In the genomic region with DNA sequence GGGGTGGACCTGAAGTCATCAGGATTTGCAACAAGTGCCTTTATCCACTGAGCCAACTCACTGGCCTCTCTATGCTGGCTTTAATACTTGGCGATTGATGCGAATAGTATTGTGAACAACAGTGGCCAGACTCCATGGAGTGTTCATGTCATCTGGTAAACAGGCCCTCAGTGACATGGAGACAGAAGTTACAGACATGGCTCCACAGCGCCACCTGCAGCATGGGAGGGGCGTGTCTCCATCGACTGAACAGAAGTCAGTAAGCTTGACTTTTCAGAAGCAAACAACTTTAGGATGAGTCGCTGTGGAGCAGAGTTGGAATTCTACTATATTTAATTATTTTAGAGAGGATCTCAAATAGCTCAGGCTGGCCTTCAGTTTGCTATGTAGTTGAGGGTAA, we compare ENCODE assay signal across 8 mouse cellular contexts.
DNase-seq lines count a peak whose midpoint lies in the region; TF ChIP-seq lines count a peak whose summit lies in the region.

No protein-coding gene starts in this region.

- no peaks in the 10 kb centered on the region for H3K9me3 ChIP-seq in ES-E14 (ENCODE audit: control insufficient read depth, insufficient read depth, low read depth, low read length)

- DNase-seq in kidney, adult 2 months, result peak; percentile 5
- no peak for DNase-seq in kidney, postnatal 14 days
- DNase-seq in 416B (ENCODE audit: low read depth) (peak; percentile 70), ES-E14 (ENCODE audit: low read depth, low spot score) (peak; percentile 80)
- peak; percentile 41 for DNase-seq in mesoderm, embryonic 11.5 days (ENCODE audit: low read depth, low spot score)
- no peak for DNase-seq in urinary bladder, postnatal 4 days (ENCODE audit: low spot score in 2 of 2)
- DNase-seq in layer of hippocampus, postnatal 36 days, result no peak

- no peaks in the 10 kb centered on the region for H3K36me3 ChIP-seq in kidney, adult 2 months (ENCODE audit: control insufficient read depth, insufficient read depth, low read length)
- no peaks in the 10 kb centered on the region for H3K36me3 ChIP-seq in ES-E14 (ENCODE audit: control insufficient read depth, insufficient read depth, low read length, poor library complexity, severe bottlenecking)

- no peaks in the 10 kb centered on the region for H3K4me1 ChIP-seq in kidney, adult 2 months (ENCODE audit: control insufficient read depth, insufficient read depth, low read length)
- peaks cover 0 to 7% of the 10 kb centered on the region in 2 experiments; a peak in 2 of 4 replicates for H3K4me1 ChIP-seq in ES-E14 (ENCODE audit: control insufficient read depth in 2 of 2, insufficient read depth in 2 of 2, low read length in 2 of 2, poor library complexity in 1 of 2)
- no peaks in the 10 kb centered on the region for H3K4me1 ChIP-seq in cortical plate, adult 2 months (ENCODE audit: control insufficient read depth, insufficient read depth, low read length)

- in situ Hi-C loops in ES-E14 (cut with MboI; ENCODE audit: low sequenced_read_pairs in 2 of 2, unreplicated experiment in 2 of 2), result no loop called here

- H3K9ac ChIP-seq in ES-E14 (ENCODE audit: insufficient read depth, low read depth, low read length, poor library complexity, severe bottlenecking), result peak overlapping the region; percentile 50; the same call in 1 of the 2 replicates

- 77% methylated on average over 6 of the region's 6 CpGs for WGBS in kidney, adult 2 months

- peak; percentile 56 for TF ChIP-seq CTCF in kidney, adult 2 months (conservative IDR thresholded peaks at IDR 0.05; ENCODE audit: insufficient read depth, insufficient read length, low read depth, low read length)
- TF ChIP-seq CTCF in cortical plate, adult 2 months (IDR thresholded peaks at IDR 0.05; ENCODE audit: extremely low read depth, insufficient read depth, low read length), result peak; percentile 56

- H3K27ac ChIP-seq in kidney, adult 2 months (ENCODE audit: insufficient read depth, low read depth, low read length), result no peak overlapping the region
- no peak overlapping the region for H3K27ac ChIP-seq in ES-E14 (ENCODE audit: insufficient read depth, low read depth, low read length, poor library complexity, severe bottlenecking)
- H3K27ac ChIP-seq in cortical plate, adult 2 months (ENCODE audit: insufficient read depth, low read length), result no peak overlapping the region

- H3K27me3 ChIP-seq in kidney, adult 2 months (replicated peaks; ENCODE audit: control insufficient read depth, insufficient read depth, low read length), result no peaks in the 10 kb centered on the region

- no peak for TF ChIP-seq POLR2A in kidney, adult 2 months (IDR thresholded peaks at IDR 0.05; ENCODE audit: low read depth, low read length)
- TF ChIP-seq POLR2A in cortical plate, adult 2 months (IDR thresholded peaks at IDR 0.05; ENCODE audit: extremely low read depth, insufficient read depth, low read length), result no peak

- no peak overlapping the region for H3K4me3 ChIP-seq in kidney, adult 2 months (ENCODE audit: insufficient read depth, low read depth, low read length)
- H3K4me3 ChIP-seq in ES-E14 (ENCODE audit: insufficient read depth in 1 of 2, low read depth in 1 of 2, low read length in 2 of 2, poor library complexity in 1 of 2, severe bottlenecking in 1 of 2), result peak overlapping the region in 1 of 2 experiments; percentile 68; a peak in 2 of 4 replicates
- H3K4me3 ChIP-seq in cortical plate, adult 2 months (ENCODE audit: insufficient read depth, low read length), result no peak overlapping the region

TF ChIP-seq in ES-E14, 5 proteins besides CTCF, POLR2A, EP300 and RAD21:
- TF ChIP-seq HCFC1 (IDR thresholded peaks at IDR 0.05; ENCODE audit: borderline replicate concordance, insufficient read depth, low read length) (0 out of 2 replicates have a peak, but pooled peaks have one; percentile 28), CHD2 (IDR thresholded peaks at IDR 0.05; ENCODE audit: low read depth, low read length) (no peak), ZC3H11A (IDR thresholded peaks at IDR 0.05; ENCODE audit: borderline replicate concordance, low read depth, low read length) (peak; percentile 13; the same call in 1 of the 2 replicates)

Comparison
In these comparisons a context has a peak if more than half of its experiments do, and no peak if none do; other contexts are left out.
1. DNase-seq: peak in kidney, adult 2 months (single experiment), 416B (single experiment), ES-E14 (single experiment) and mesoderm, embryonic 11.5 days (single experiment); none in kidney, postnatal 14 days (single experiment), urinary bladder, postnatal 4 days (0 of 2) and layer of hippocampus, postnatal 36 days (0 of 2).